Mouse (Mus musculus) heart, embryonic 10.5 days (tissue): ENCODE measurements around the gene Sstr4. TPM values are rescaled to one million over a fixed set of nuclear protein-coding genes. Genes with fewer than 3 reads are reported as not detected.

ENCODE experiments used
- DNase-seq: peaks from one replicate; pipeline ENCODE4 v3.0.0-alpha.2; 2017; ENCODE audit warnings: low spot score
- H3K27ac ChIP-seq: fragments of 300-500 bp; sonication (generic); 2 replicates; pipeline ENCODE4 v1.5.1; 2016; ENCODE audit warnings: mild to moderate bottlenecking
- H3K27me3 ChIP-seq: fragments of 300-500 bp; sonication (generic); 2 replicates; pipeline ENCODE4 v1.6.1; 2016; ENCODE audit warnings: mild to moderate bottlenecking; ENCODE audit not compliant: poor library complexity, insufficient read depth, severe bottlenecking
- H3K36me3 ChIP-seq: fragments of 300-500 bp; sonication (generic); 2 replicates; pipeline ENCODE4 v1.6.1; 2016; ENCODE audit warnings: mild to moderate bottlenecking, moderate library complexity
- H3K4me1 ChIP-seq: fragments of 300-500 bp; sonication (generic); 2 replicates; pipeline ENCODE4 v1.6.1; 2016; ENCODE audit warnings: mild to moderate bottlenecking
- H3K4me3 ChIP-seq: fragments of 300-500 bp; sonication (generic); 2 replicates; pipeline ENCODE4 v1.5.1; 2016; ENCODE audit warnings: mild to moderate bottlenecking, moderate library complexity
- H3K9me3 ChIP-seq: fragments of 300-500 bp; sonication (generic); 2 replicates; pipeline ENCODE4 v1.6.1; 2016; ENCODE audit warnings: mild to moderate bottlenecking, moderate library complexity
- WGBS: fragments of 180-500 bp; shearing (Covaris S2); methylation state at CpG from one replicate; pipeline ENCODE4 v1.1.7; 2016; 5-methylcytosine and 5-hydroxymethylcytosine counted together
- polyA plus RNA-seq: library from polyadenylated mRNA; unstranded; fragments of >200 nt; fragmentation: Nextera tagmentation; extraction: Ambion mirVana; gene quantifications from 2 replicates; pipeline ENCODE4 v1.2.1, GENCODE M21; 2016

Sstr4 gene
- polyA plus RNA-seq, 1 experiment from 2014 or later = 0.89 TPM

DNA sequence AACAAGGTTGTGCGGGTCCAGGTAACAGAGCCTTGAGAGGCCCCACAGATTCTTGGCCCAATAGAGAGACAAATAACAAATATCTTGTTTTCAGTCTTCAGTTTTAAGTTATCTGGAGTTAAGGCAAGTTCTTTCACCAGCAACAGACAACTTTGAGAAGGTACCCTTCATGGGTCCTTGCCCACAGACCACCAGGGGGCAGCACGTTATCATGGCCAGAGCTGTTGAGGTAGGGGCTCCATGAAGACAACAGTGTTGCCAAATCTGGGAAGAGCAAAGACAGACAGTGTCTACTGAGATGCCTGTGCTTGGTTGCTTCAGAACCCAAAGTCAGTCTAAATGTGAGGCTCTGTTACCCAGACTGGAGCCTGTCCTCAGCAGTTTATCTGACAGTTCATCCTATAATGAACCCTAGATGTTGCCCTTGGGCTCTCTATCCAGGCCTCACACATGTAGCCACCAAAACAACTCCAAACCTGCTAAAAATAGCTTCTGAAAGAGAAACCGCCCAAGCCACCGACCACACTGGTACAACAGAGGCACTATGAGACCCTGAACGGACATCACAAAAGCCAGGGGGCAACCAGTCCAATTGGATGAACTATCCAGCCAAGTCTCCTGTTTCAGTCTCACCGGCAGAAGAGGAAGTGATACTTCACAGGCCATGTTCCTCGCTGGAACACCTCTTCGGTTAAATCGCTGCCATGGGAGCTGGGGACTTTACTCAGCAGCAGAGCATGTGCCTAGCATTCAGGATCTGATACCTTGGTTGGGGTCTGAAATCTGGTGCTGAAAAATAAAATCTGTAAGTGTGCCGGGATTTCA, 19.6 kb upstream of the Sstr4 start:
- Histone ChIP-seq H3K4me3 (no peak overlapping the region), H3K27ac (no peak overlapping the region), H3K4me1 (peaks cover 36% of the 10 kb centered on the region), H3K9me3 (no peaks in the 10 kb centered on the region), H3K36me3 (no peaks in the 10 kb centered on the region), H3K27me3 (peaks cover 33% of the 10 kb centered on the region)
- peak; percentile 81 for DNase-seq
- WGBS = 64% methylated on average over 10 of the region's 10 CpGs

- 70% methylated on average over 1 of the region's 1 CpGs for WGBS
- DNase-seq = no peak
- peaks cover 53% of the 10 kb centered on the region for H3K27me3 ChIP-seq
Observed at GRCm38 (mm10) chr2:148378817-148379342, 16.3 kb upstream of the Sstr4 start.

DNA sequence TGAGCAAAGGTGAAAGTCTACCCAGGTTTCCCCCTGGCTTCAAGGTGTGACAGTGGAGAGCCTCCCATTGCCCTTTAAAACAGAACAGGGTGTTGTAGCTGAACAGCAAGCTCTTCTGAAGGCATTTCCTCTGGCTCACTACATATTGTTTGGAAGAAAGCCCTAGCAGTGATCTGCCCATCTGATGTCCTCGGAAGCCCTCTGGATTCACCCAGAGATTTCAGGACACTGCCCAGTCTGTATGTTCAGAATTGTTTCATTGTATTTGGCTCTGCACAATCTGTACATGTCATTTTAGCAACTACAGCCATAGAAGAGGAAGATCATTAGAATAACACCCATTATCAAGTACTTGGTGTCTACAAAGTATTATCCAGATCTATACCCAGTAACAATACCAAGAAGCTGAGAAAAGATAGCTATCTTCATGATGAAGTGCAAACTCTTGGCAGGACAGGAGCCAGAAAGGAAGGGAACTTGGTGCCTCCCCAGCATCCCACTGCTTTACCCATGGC, 15.2 kb upstream of the Sstr4 start:
- peaks cover 54% of the 10 kb centered on the region for H3K27me3 ChIP-seq
- WGBS = 81% methylated on average over 1 of the region's 1 CpGs
- H3K9me3 ChIP-seq = no peaks in the 10 kb centered on the region

More at GRCm38 (mm10) chr2:148378817-148379342, 16.3 kb upstream of the Sstr4 start:
- Histone ChIP-seq H3K9me3 (no peaks in the 10 kb centered on the region), H3K4me3 (no peak overlapping the region), H3K27ac (no peak overlapping the region), H3K4me1 (peaks cover 7% of the 10 kb centered on the region), H3K36me3 (no peaks in the 10 kb centered on the region)

DNA sequence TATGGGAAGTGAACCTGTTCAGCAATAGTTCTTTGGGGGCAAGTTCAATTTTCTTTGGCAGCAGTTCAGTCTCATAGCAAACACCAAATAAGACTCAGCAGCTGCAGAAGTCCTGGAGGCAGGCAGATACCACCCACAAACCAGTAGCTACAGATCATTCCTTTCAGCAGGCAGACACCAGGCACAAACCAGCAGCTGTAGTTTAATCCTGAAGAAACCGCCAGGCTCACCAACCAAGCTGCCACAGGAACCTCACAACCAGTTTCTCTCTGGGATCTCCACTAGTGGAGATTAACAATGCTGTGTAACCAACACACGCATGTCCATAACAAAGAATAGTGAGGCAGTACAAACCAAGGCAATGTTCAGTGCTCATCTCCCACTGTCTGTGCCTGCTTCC, 14.1 kb upstream of the Sstr4 start:
- Histone ChIP-seq H3K27me3 (peaks cover 54% of the 10 kb centered on the region), H3K27ac (no peak overlapping the region), H3K9me3 (no peaks in the 10 kb centered on the region), H3K36me3 (no peaks in the 10 kb centered on the region), H3K4me1 (no peaks in the 10 kb centered on the region), H3K4me3 (no peak overlapping the region)
- 89% methylated on average over 2 of the region's 2 CpGs for WGBS
- no peak for DNase-seq

More for the DNA sequence above, 15.2 kb upstream of the Sstr4 start:
- Histone ChIP-seq H3K4me1 (0 out of 2 replicates have a peak, but pooled peaks cover 4% of the 10 kb centered on the region), H3K27ac (no peak overlapping the region), H3K36me3 (no peaks in the 10 kb centered on the region), H3K4me3 (no peak overlapping the region)
- no peak for DNase-seq

- WGBS = 83% methylated on average over 3 of the region's 3 CpGs
- DNase-seq = no peak
- no peaks in the 10 kb centered on the region for H3K4me1 ChIP-seq
- H3K36me3 ChIP-seq = no peaks in the 10 kb centered on the region
- no peak overlapping the region for H3K4me3 ChIP-seq
- no peak overlapping the region for H3K27ac ChIP-seq
- no peaks in the 10 kb centered on the region for H3K9me3 ChIP-seq
- peaks cover 36% of the 10 kb centered on the region for H3K27me3 ChIP-seq
Observed at GRCm38 (mm10) chr2:148386476-148386875, 8.7 kb upstream of the Sstr4 start.

- no peak overlapping the region for H3K4me3 ChIP-seq
- no peak for DNase-seq
- peaks cover 34% of the 10 kb centered on the region for H3K27me3 ChIP-seq
- no peaks in the 10 kb centered on the region for H3K4me1 ChIP-seq
- no peaks in the 10 kb centered on the region for H3K9me3 ChIP-seq
- no peaks in the 10 kb centered on the region for H3K36me3 ChIP-seq
- H3K27ac ChIP-seq = no peak overlapping the region
- WGBS = 86% methylated on average over 2 of the region's 2 CpGs
Observed at GRCm38 (mm10) chr2:148386927-148387326, 8.2 kb upstream of the Sstr4 start.

GRCm38 (mm10) chr2:148387652-148388581, 7.2 kb upstream of the Sstr4 start:
- no peaks in the 10 kb centered on the region for H3K4me1 ChIP-seq
- WGBS = 67% methylated on average over 6 of the region's 6 CpGs
- no peaks in the 10 kb centered on the region for H3K36me3 ChIP-seq
- H3K4me3 ChIP-seq = no peak overlapping the region
- H3K9me3 ChIP-seq = no peaks in the 10 kb centered on the region
- peaks cover 43% of the 10 kb centered on the region for H3K27me3 ChIP-seq
- no peak overlapping the region for H3K27ac ChIP-seq
- no peak for DNase-seq

- Histone ChIP-seq H3K36me3 (no peaks in the 10 kb centered on the region), H3K4me1 (peaks cover 31% of the 10 kb centered on the region), H3K27ac (no peak overlapping the region), H3K4me3 (no peak overlapping the region), H3K27me3 (peaks cover 67% of the 10 kb centered on the region), H3K9me3 (no peaks in the 10 kb centered on the region)
- peak; percentile 48 for DNase-seq
- WGBS = 50% methylated on average over 1 of the region's 1 CpGs
Observed at GRCm38 (mm10) chr2:148393149-148393548, 2.0 kb upstream of the Sstr4 start.

DNA sequence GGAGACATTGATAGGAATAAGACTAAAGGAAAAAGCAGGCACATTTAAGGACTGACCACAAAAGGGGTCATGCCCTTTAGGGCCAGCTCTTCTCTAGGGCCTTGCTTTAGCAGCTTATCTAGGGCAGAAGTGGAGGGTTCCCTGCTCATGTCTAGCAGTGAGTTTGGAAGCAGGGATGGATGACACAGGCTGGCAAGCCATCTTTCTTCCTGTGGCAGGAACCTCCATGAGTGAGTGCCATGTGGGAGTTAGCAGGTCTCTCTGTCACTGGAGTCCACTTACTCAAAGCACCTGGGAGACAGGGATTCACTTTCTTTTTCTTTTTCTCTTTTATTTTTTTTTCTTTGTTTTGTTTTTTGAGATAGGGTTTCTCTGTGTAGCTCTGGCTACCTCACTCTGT, 1.3 kb upstream of the Sstr4 start:
- no peak overlapping the region for H3K27ac ChIP-seq
- H3K9me3 ChIP-seq = no peaks in the 10 kb centered on the region
- H3K27me3 ChIP-seq = peaks cover 66% of the 10 kb centered on the region

DNA sequence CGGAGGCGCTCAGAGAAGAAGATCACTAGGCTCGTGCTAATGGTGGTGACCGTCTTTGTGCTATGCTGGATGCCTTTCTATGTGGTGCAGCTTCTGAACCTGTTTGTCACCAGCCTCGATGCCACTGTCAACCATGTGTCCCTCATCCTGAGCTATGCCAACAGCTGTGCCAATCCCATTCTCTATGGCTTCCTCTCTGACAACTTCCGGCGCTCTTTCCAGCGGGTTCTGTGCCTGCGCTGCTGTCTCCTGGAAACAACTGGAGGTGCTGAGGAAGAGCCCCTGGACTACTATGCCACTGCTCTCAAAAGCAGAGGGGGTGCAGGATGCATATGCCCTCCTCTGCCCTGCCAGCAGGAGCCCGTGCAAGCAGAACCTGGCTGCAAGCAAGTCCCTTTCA, 1.1 kb downstream of the Sstr4 start:
- H3K4me1 ChIP-seq = peaks cover 31% of the 10 kb centered on the region
- WGBS = 62% methylated on average over 10 of the region's 10 CpGs
- H3K27ac ChIP-seq = no peak overlapping the region
- no peak for DNase-seq
- peaks cover 70% of the 10 kb centered on the region for H3K27me3 ChIP-seq
- H3K36me3 ChIP-seq = no peaks in the 10 kb centered on the region
- H3K9me3 ChIP-seq = no peaks in the 10 kb centered on the region
- peak overlapping the region; percentile 66 for H3K4me3 ChIP-seq

More for the DNA sequence above, 1.3 kb upstream of the Sstr4 start:
- Histone ChIP-seq H3K4me1 (peaks cover 31% of the 10 kb centered on the region), H3K4me3 (no peak overlapping the region), H3K36me3 (no peaks in the 10 kb centered on the region)
- DNase-seq = peak; percentile 19

DNA sequence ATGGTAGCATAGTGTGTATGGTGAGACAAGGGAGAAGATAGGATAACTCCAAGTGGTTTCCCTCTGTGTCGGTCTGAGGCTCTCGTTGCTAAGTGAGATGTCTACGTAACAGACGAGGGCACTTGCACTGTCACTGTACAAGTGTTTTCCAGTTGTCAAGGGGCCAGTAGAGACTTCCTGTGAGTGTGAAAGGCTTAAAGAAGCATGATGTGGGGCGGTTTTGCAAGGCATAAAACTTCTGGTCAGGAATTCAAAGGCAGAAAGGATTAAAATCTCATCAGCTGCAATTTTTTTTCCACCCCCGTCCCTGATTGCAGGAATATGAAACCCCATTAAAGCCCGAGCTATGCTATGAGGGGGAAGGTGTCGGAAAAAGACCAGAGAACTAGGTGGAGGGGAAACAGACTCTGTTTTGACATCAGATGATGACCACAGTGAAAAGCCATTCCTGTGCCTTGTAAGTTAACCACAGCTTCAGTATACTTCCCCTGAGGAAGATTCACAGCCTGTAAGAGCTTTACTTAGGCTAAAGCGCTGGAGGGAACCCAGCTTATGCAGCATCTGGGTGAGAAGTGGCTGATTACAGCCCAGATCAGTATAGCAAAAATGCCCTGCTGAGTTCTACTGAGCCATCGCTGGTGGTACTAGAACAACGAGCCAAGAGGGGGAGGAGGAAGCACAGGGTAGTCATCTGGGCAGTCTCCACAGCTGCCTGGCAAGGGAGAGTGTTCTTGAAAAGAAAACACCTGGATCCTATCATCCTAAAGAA, 2.1 kb downstream of the Sstr4 start:
- Histone ChIP-seq H3K36me3 (no peaks in the 10 kb centered on the region), H3K27me3 (peaks cover 67% of the 10 kb centered on the region), H3K27ac (peak overlapping the region; percentile 54), H3K4me3 (no peak overlapping the region), H3K4me1 (peaks cover 31% of the 10 kb centered on the region), H3K9me3 (no peaks in the 10 kb centered on the region)
- peak; percentile 76 for DNase-seq
- WGBS = 41% methylated on average over 11 of the region's 11 CpGs

- H3K36me3 ChIP-seq = no peaks in the 10 kb centered on the region
- peak; percentile 72 for DNase-seq
- no peaks in the 10 kb centered on the region for H3K9me3 ChIP-seq
- peaks cover 67% of the 10 kb centered on the region for H3K27me3 ChIP-seq
- 81% methylated on average over 1 of the region's 1 CpGs for WGBS
- H3K4me1 ChIP-seq = peaks cover 31% of the 10 kb centered on the region
- no peak overlapping the region for H3K4me3 ChIP-seq
- peak overlapping the region; percentile 54 for H3K27ac ChIP-seq
Observed at GRCm38 (mm10) chr2:148397784-148398100, 2.6 kb downstream of the Sstr4 start.
